In the genomic region with DNA sequence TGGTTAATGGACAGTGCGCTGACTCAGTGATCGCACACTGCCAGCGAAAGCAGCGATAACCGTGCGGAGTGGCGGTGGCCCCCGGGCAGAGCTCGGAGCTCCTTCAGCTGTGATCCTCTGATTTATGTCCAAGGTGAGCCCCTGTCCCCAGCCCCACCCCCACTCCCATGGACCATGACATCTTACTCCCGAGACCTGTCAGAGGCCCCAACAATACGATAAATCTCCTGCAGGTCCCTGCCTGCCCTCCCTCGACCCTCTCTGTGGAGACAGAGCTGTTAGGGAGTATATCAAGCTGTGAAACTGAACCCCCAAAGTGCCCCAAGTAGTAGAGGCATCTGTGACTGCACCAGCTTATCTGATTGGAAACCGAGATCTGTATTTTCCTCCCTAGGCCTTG, we compare ENCODE assay signal across 17 mouse cellular contexts.
DNase-seq lines count a peak whose midpoint lies in the region; ATAC-seq and TF ChIP-seq lines count a peak whose summit lies in the region.
"Had no signal": no experiment of that assay in that cellular context is flagged by ENCODE, and none has a peak within 500 bp of the region (broad histone marks: within the 10 kb centered on the region; RNA-seq: fewer than 3 reads in every experiment).

No protein-coding gene starts in this region.

- no peaks in the 10 kb centered on the region for H3K9me3 ChIP-seq in heart, embryonic 12.5 days (replicated peaks)
- no peaks in the 10 kb centered on the region for H3K9me3 ChIP-seq in kidney, embryonic 16.5 days (ENCODE audit: low read length)
- H3K9me3 ChIP-seq in stomach, embryonic 16.5 days (replicated peaks; ENCODE audit: control insufficient read depth, low read length): no peaks in the 10 kb centered on the region
- no peaks in the 10 kb centered on the region for H3K9me3 ChIP-seq in stomach, postnatal 0 days (ENCODE audit: control insufficient read depth, low read length)
- H3K9me3 ChIP-seq in forebrain, embryonic 13.5 days (replicated peaks): no peaks in the 10 kb centered on the region
- H3K9me3 ChIP-seq: embryonic facial prominence, embryonic 12.5 days; embryonic facial prominence, embryonic 15.5 days; forebrain, embryonic 15.5 days; heart, embryonic 13.5 days had no signal

- WGBS in heart, embryonic 12.5 days: 81% methylated on average over 13 of the region's 13 CpGs
- 91% methylated on average over 13 of the region's 13 CpGs for WGBS in heart, adult 2 months
- 18% methylated on average over 13 of the region's 13 CpGs for WGBS in kidney, embryonic 16.5 days
- 71% methylated on average over 13 of the region's 13 CpGs for WGBS in stomach, embryonic 16.5 days
- 68% methylated on average over 13 of the region's 13 CpGs for WGBS in stomach, postnatal 0 days
- 88% methylated on average over 13 of the region's 13 CpGs for WGBS in forebrain, embryonic 13.5 days

- 0 out of 2 replicates have a peak overlapping the region, but pooled peaks have one; percentile 6 for H3K27ac ChIP-seq in heart, embryonic 12.5 days (ENCODE audit: poor library complexity, severe bottlenecking)
- no peak overlapping the region for H3K27ac ChIP-seq in heart, adult 2 months
- H3K27ac ChIP-seq in kidney, embryonic 16.5 days (ENCODE audit: low read length): peak overlapping the region; percentile 83
- H3K27ac ChIP-seq in stomach, embryonic 16.5 days (ENCODE audit: low read length): no peak overlapping the region
- H3K27ac ChIP-seq in stomach, postnatal 0 days (replicated peaks): no peak overlapping the region
- H3K27ac ChIP-seq in forebrain, embryonic 13.5 days: no peak overlapping the region
- H3K27ac ChIP-seq: embryonic facial prominence, embryonic 12.5 days; embryonic facial prominence, embryonic 15.5 days; forebrain, embryonic 15.5 days; hindbrain, embryonic 14.5 days; hindbrain, postnatal 0 days had no signal

- H3K27me3 ChIP-seq in heart, embryonic 12.5 days (replicated peaks): 0 out of 2 replicates have a peak, but pooled peaks cover 3% of the 10 kb centered on the region
- no peaks in the 10 kb centered on the region for H3K27me3 ChIP-seq in heart, adult 2 months (ENCODE audit: control insufficient read depth, insufficient read depth, low read length)
- H3K27me3 ChIP-seq in kidney, embryonic 16.5 days (ENCODE audit: insufficient read depth, low read length): no peaks in the 10 kb centered on the region; the same call in 1 of the 2 replicates
- no peaks in the 10 kb centered on the region for H3K27me3 ChIP-seq in stomach, embryonic 16.5 days (ENCODE audit: control insufficient read depth, insufficient read depth, low read length)
- no peaks in the 10 kb centered on the region for H3K27me3 ChIP-seq in stomach, postnatal 0 days (ENCODE audit: control insufficient read depth, insufficient read depth, low read length)
- no peaks in the 10 kb centered on the region for H3K27me3 ChIP-seq in forebrain, embryonic 13.5 days
- H3K27me3 ChIP-seq: forebrain, embryonic 15.5 days had no signal

- intact Hi-C loops in heart, adult 2 months (cut with DNase I): no loop called here

- TF ChIP-seq CTCF in heart, adult 2 months (IDR thresholded peaks at IDR 0.05): no peak
- no peak for TF ChIP-seq CTCF in stomach, postnatal 0 days (IDR thresholded peaks at IDR 0.05; ENCODE audit: low read depth)

- ATAC-seq in heart, embryonic 12.5 days (ENCODE audit: insufficient number of reproducible peaks, low FRiP score): no peak
- ATAC-seq in kidney, embryonic 16.5 days (ENCODE audit: low FRiP score, low TSS enrichment): peak; percentile 70
- no peak for ATAC-seq in stomach, embryonic 16.5 days (ENCODE audit: insufficient read depth, low FRiP score)
- no peak for ATAC-seq in stomach, postnatal 0 days (ENCODE audit: low FRiP score, low TSS enrichment)
- ATAC-seq in forebrain, embryonic 13.5 days: no peak
- ATAC-seq: forebrain, embryonic 15.5 days; Patski had no signal

- no peak for TF ChIP-seq POLR2A in heart, adult 2 months (IDR thresholded peaks at IDR 0.05; ENCODE audit: insufficient read depth, low read depth, low read length)

- no peaks in the 10 kb centered on the region for H3K36me3 ChIP-seq in heart, embryonic 12.5 days
- no peaks in the 10 kb centered on the region for H3K36me3 ChIP-seq in heart, adult 2 months (ENCODE audit: control insufficient read depth, insufficient read depth, low read length)
- no peaks in the 10 kb centered on the region for H3K36me3 ChIP-seq in kidney, embryonic 16.5 days (ENCODE audit: insufficient read depth, low read length)
- H3K36me3 ChIP-seq in stomach, embryonic 16.5 days (ENCODE audit: control insufficient read depth, insufficient read depth, low read length): no peaks in the 10 kb centered on the region
- no peaks in the 10 kb centered on the region for H3K36me3 ChIP-seq in stomach, postnatal 0 days (ENCODE audit: control insufficient read depth, insufficient read depth, low read length)
- no peaks in the 10 kb centered on the region for H3K36me3 ChIP-seq in forebrain, embryonic 13.5 days (ENCODE audit: poor library complexity, severe bottlenecking)
- H3K36me3 ChIP-seq: embryonic facial prominence, embryonic 12.5 days; embryonic facial prominence, embryonic 15.5 days; forebrain, embryonic 15.5 days; G1E; heart, embryonic 13.5 days had no signal

- no peak for TF ChIP-seq EP300 in heart, adult 2 months (IDR thresholded peaks at IDR 0.05; ENCODE audit: insufficient read depth, low read depth, low read length)
- TF ChIP-seq EP300 in stomach, postnatal 0 days (optimal IDR thresholded peaks at IDR 0.05): no peak

- H3K79me2 ChIP-seq in heart, adult 2 months (replicated peaks; ENCODE audit: control insufficient read depth, insufficient read depth, low read length): no peaks in the 10 kb centered on the region

- H3K9ac ChIP-seq in heart, embryonic 12.5 days: no peak overlapping the region
- no peak overlapping the region for H3K9ac ChIP-seq in heart, adult 2 months (ENCODE audit: low read depth, low read length)
- H3K9ac ChIP-seq in kidney, embryonic 16.5 days (replicated peaks; ENCODE audit: low read length): 0 out of 2 replicates have a peak overlapping the region, but pooled peaks have one; percentile 38
- H3K9ac ChIP-seq in stomach, embryonic 16.5 days (ENCODE audit: low read length): 0 out of 2 replicates have a peak overlapping the region, but pooled peaks have one; percentile 2
- H3K9ac ChIP-seq in stomach, postnatal 0 days (ENCODE audit: low read length): no peak overlapping the region
- no peak overlapping the region for H3K9ac ChIP-seq in forebrain, embryonic 13.5 days
- H3K9ac ChIP-seq: embryonic facial prominence, embryonic 12.5 days; embryonic facial prominence, embryonic 15.5 days; forebrain, embryonic 15.5 days; heart, embryonic 13.5 days; hindbrain, embryonic 14.5 days had no signal

- H3K4me3 ChIP-seq in heart, embryonic 12.5 days: no peak overlapping the region
- H3K4me3 ChIP-seq in heart, adult 2 months: no peak overlapping the region
- no peak overlapping the region for H3K4me3 ChIP-seq in kidney, embryonic 16.5 days (ENCODE audit: low read length)
- H3K4me3 ChIP-seq in stomach, embryonic 16.5 days (replicated peaks; ENCODE audit: low read length): no peak overlapping the region
- H3K4me3 ChIP-seq in stomach, postnatal 0 days (ENCODE audit: low read depth, low read length): no peak overlapping the region
- H3K4me3 ChIP-seq in forebrain, embryonic 13.5 days: no peak overlapping the region
- H3K4me3 ChIP-seq: embryonic facial prominence, embryonic 12.5 days; embryonic facial prominence, embryonic 15.5 days; forebrain, embryonic 15.5 days; heart, embryonic 13.5 days had no signal

- peaks cover 38% of the 10 kb centered on the region for H3K4me1 ChIP-seq in heart, embryonic 12.5 days (replicated peaks)
- H3K4me1 ChIP-seq in heart, adult 2 months (ENCODE audit: control insufficient read depth, insufficient read depth, low read length): no peaks in the 10 kb centered on the region
- H3K4me1 ChIP-seq in kidney, embryonic 16.5 days (ENCODE audit: insufficient read depth, low read length): peaks cover 63% of the 10 kb centered on the region
- peaks cover 18% of the 10 kb centered on the region; the same call in 1 of the 2 replicates for H3K4me1 ChIP-seq in stomach, embryonic 16.5 days (ENCODE audit: control insufficient read depth, insufficient read depth, low read length)
- H3K4me1 ChIP-seq in stomach, postnatal 0 days (replicated peaks; ENCODE audit: control insufficient read depth, insufficient read depth): no peaks in the 10 kb centered on the region
- H3K4me1 ChIP-seq in forebrain, embryonic 13.5 days: no peaks in the 10 kb centered on the region
- H3K4me1 ChIP-seq: forebrain, embryonic 15.5 days had no signal

- no peak for DNase-seq in heart, adult 2 months
- no peak for DNase-seq in kidney, adult 18-20 months
- no peak for DNase-seq in stomach, postnatal 0 days (ENCODE audit: low spot score)
- DNase-seq: B cell, adult 2 months; gastrocnemius, postnatal 25 days had no signal

- H3K4me2 ChIP-seq in heart, embryonic 12.5 days: no peak overlapping the region
- H3K4me2 ChIP-seq in kidney, embryonic 16.5 days (replicated peaks; ENCODE audit: low read depth, low read length): peak overlapping the region; percentile 10; the same call in 1 of the 2 replicates
- no peak overlapping the region for H3K4me2 ChIP-seq in stomach, embryonic 16.5 days (ENCODE audit: low read depth, low read length)
- H3K4me2 ChIP-seq in stomach, postnatal 0 days (replicated peaks; ENCODE audit: low read depth): no peak overlapping the region
- no peak overlapping the region for H3K4me2 ChIP-seq in forebrain, embryonic 13.5 days
- H3K4me2 ChIP-seq: embryonic facial prominence, embryonic 12.5 days; embryonic facial prominence, embryonic 15.5 days; forebrain, embryonic 15.5 days; heart, embryonic 13.5 days; hindbrain, embryonic 14.5 days had no signal

Comparison
In these comparisons a context has a peak if more than half of its experiments do, and no peak if none do; other contexts are left out.
1. H3K27ac ChIP-seq: peak in heart, embryonic 12.5 days (single experiment) and kidney, embryonic 16.5 days (single experiment); none in heart, adult 2 months (single experiment), stomach, embryonic 16.5 days (single experiment), stomach, postnatal 0 days (single experiment) and forebrain, embryonic 13.5 days (single experiment).
2. H3K9ac ChIP-seq: peak in kidney, embryonic 16.5 days (single experiment) and stomach, embryonic 16.5 days (single experiment); none in heart, embryonic 12.5 days (single experiment), heart, adult 2 months (single experiment), stomach, postnatal 0 days (single experiment) and forebrain, embryonic 13.5 days (single experiment).